38 mouse cellular contexts compared by ENCODE assay signal in the genomic region with DNA sequence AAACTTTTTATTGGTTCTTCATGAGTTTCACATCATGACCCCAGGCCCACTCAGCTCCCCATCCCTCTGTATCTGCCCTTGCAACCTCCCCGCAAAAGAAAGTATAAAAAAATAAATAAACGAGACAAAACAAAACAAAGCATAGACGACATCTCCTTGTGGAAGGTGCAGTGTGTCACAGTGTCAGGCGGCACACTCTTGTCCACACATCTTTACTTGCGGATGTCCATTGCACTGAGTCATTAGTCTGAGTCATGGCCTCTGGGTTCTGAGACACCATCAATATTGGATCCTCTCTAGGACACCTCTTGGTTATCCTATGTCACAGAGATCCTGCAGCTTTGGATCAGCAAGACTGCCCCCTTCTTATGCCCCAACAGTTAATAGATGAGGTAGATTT. TPM values are rescaled to one million over a fixed set of nuclear protein-coding genes. Genes with fewer than 3 reads are reported as not detected.
"Had no signal": no experiment of that assay in that cellular context is flagged by ENCODE, and none has a peak within 500 bp of the region (broad histone marks: within the 10 kb centered on the region; RNA-seq: fewer than 3 reads in every experiment).

No protein-coding gene starts in this region.

- H3K27ac ChIP-seq: gastrocnemius, adult 2 months; heart, embryonic 10.5 days; hindbrain, embryonic 12.5 days; hindbrain, embryonic 14.5 days; intestine, embryonic 15.5 days; layer of hippocampus, adult 2 months; left cerebral cortex, adult 2 months; limb, embryonic 10.5 days; limb, embryonic 12.5 days; liver, embryonic 13.5 days had no signal

- H3K4me1 ChIP-seq: heart, embryonic 10.5 days; heart, embryonic 12.5 days; hindbrain, embryonic 12.5 days; intestine, embryonic 15.5 days; limb, embryonic 10.5 days; limb, embryonic 12.5 days; liver, embryonic 13.5 days had no signal

- H3K4me2 ChIP-seq: heart, embryonic 12.5 days; hindbrain, embryonic 12.5 days; hindbrain, embryonic 14.5 days; intestine, embryonic 15.5 days; limb, embryonic 12.5 days; liver, embryonic 11.5 days; liver, embryonic 13.5 days had no signal

- H3K36me3 ChIP-seq: heart, embryonic 10.5 days; heart, embryonic 12.5 days; hindbrain, embryonic 12.5 days; intestine, embryonic 15.5 days; limb, embryonic 10.5 days; limb, embryonic 12.5 days; liver, embryonic 13.5 days had no signal

- H3K9me3 ChIP-seq: heart, embryonic 10.5 days; heart, embryonic 12.5 days; hindbrain, embryonic 12.5 days; intestine, embryonic 15.5 days; limb, embryonic 10.5 days; limb, embryonic 12.5 days; liver, embryonic 13.5 days had no signal

- H3K27me3 ChIP-seq: heart, embryonic 12.5 days; hindbrain, embryonic 12.5 days; intestine, embryonic 15.5 days; limb, embryonic 12.5 days; liver, embryonic 13.5 days had no signal

- H3K9ac ChIP-seq: heart, embryonic 12.5 days; hindbrain, embryonic 12.5 days; hindbrain, embryonic 14.5 days; intestine, embryonic 15.5 days; limb, embryonic 12.5 days; liver, embryonic 13.5 days had no signal

- H3K4me3 ChIP-seq: gastrocnemius, adult 2 months; heart, embryonic 10.5 days; heart, embryonic 12.5 days; hindbrain, embryonic 12.5 days; intestine, embryonic 15.5 days; layer of hippocampus, adult 2 months; left cerebral cortex, adult 2 months; limb, embryonic 10.5 days; limb, embryonic 12.5 days; liver, embryonic 13.5 days had no signal

- DNase-seq: gastrocnemius, adult 2 months; gastrocnemius, postnatal 10 days; gastrocnemius, postnatal 36 days; heart, adult 18-20 months; heart, postnatal 10 days; kidney, adult 18-20 months; kidney, adult 8-10 months; kidney, postnatal 10 days; kidney, postnatal 25 days; kidney, postnatal 4 days; liver; liver, embryonic 13.5 days had no signal

- ATAC-seq: hindbrain, embryonic 16.5 days; inflammation-experienced regulatory T-cells, adult 6 months; intestine, embryonic 15.5 days; intestine, postnatal 0 days had no signal

RNA-seq across cellular contexts. Expression of gene Arl14, which starts 7.7 kb away (rescaled TPM):
- total RNA-seq: gastrocnemius, adult 2 months; gastrocnemius, postnatal 10 days; gastrocnemius, postnatal 36 days; heart, adult 18-20 months; heart, adult 8-10 months; heart, postnatal 10 days; heart, postnatal 25 days; hematopoietic stem cell, adult 5-6 weeks; layer of hippocampus, adult 2 months; layer of hippocampus, postnatal 10 days; layer of hippocampus, postnatal 25 days; left cerebral cortex, adult 2 months; left cerebral cortex, postnatal 14 days; left cerebral cortex, postnatal 36 days had no signal
- polyA plus RNA-seq: frontal cortex, adult 2 months; gonadal fat pad, adult 2 months; heart, embryonic 10.5 days; heart, embryonic 12.5 days; heart, embryonic 14.5 days; heart, embryonic 16.5 days; hindbrain, embryonic 12.5 days; hindbrain, embryonic 14.5 days; hindbrain, embryonic 16.5 days; inflammation-experienced regulatory T-cells, adult 6 months; kidney, embryonic 14.5 days; limb, embryonic 10.5 days; limb, embryonic 12.5 days; limb, embryonic 14.5 days; liver, embryonic 11.5 days; liver, embryonic 13.5 days had no signal
